Mouse (Mus musculus) heart, adult 2 months (tissue): ENCODE data around the gene Zcwpw1.

ENCODE experiments used
- CTCF ChIP-seq: fragments of 200-600 bp; IDR thresholded peaks from 2 replicates; pipeline ENCODE4 v1.8.1; 2022; ENCODE audit warnings: antibody characterized with exemption, mild to moderate bottlenecking, moderate library complexity
- EP300 ChIP-seq: fragments of 200-500 bp; IDR thresholded peaks from 2 replicates; pipeline ENCODE4 v1.6.1; 2011; ENCODE audit warnings: low read depth, low read length, control low read depth; ENCODE audit not compliant: insufficient read depth
- POLR2A ChIP-seq: fragments of 200-500 bp; IDR thresholded peaks from 2 replicates; pipeline ENCODE4 v1.6.1; 2011; ENCODE audit warnings: mild to moderate bottlenecking, low read depth, low read length, control low read depth; ENCODE audit not compliant: insufficient read depth

GRCm38 (mm10) chr5:137741023-137741931 is 46.3 kb upstream of the Zcwpw1 start, which contains the start of gene Nyap1:
- TF ChIP-seq CTCF = peak; percentile 93
- TF ChIP-seq POLR2A = peak; percentile 54; the same call in 1 of the 2 replicates
- TF ChIP-seq EP300 = no peak
